Mouse (Mus musculus) adrenal gland, adult 18-20 months (tissue): ENCODE data around the gene Spata46. TPM values are rescaled to one million over a fixed set of nuclear protein-coding genes. Genes with fewer than 3 reads are reported as not detected.

ENCODE experiments used
- DNase-seq, 2 experiments: peaks; one replicate each; pipeline ENCODE4 v3.0.0; 2021 to 2022; ENCODE audit warnings: low spot score in 2 of 2
- total RNA-seq, 2 experiments: library from RNA; stranded (reverse); gene quantifications; 1 replicate in 1 of 2; 2 replicates in 1 of 2; pipeline ENCODE4 v1.2.3; 2021

Gene Spata46
- total RNA-seq, 2 experiments from 2014 or later: not detected

- no peak for DNase-seq
Observed at GRCm38 (mm10) chr1:170339943-170340342, 31.3 kb downstream of the Spata46 start.

- no peak for DNase-seq
Observed at GRCm38 (mm10) chr1:170343081-170343480, 34.5 kb downstream of the Spata46 start.

GRCm38 (mm10) chr1:170343906-170344305 lies 35.3 kb downstream of the Spata46 start:
- no peak for DNase-seq

- DNase-seq: no peak
Observed at GRCm38 (mm10) chr1:170346266-170346665, 37.7 kb downstream of the Spata46 start.

GRCm38 (mm10) chr1:170351080-170351479 lies 42.5 kb downstream of the Spata46 start:
- DNase-seq: no peak

GRCm38 (mm10) chr1:170353335-170353734 lies 44.7 kb downstream of the Spata46 start:
- no peak for DNase-seq

- DNase-seq: no peak
Observed at GRCm38 (mm10) chr1:170360183-170360915, 51.7 kb downstream of the Spata46 start.

Other genes with a start within 250 kb of the Spata46 start
- gene Ddr2, start 198.0 kb upstream of the Spata46 start, total RNA-seq: 10 to 100 TPM; 16.3 to 23.5 TPM
- gene Uap1, start 133.8 kb upstream of the Spata46 start, total RNA-seq: 10 to 100 TPM; 68.0 to 84.4 TPM
- gene Uhmk1, start 93.4 kb upstream of the Spata46 start, total RNA-seq: 10 to 100 TPM; 67.1 to 73.7 TPM
- gene Sh2d1b2, start 76.1 kb upstream of the Spata46 start, total RNA-seq: not detected
- gene Sh2d1b1, start 31.5 kb upstream of the Spata46 start, total RNA-seq: under 1 TPM; 0.73 to 0.90 TPM
- 1 to 10 TPM; 7.1 to 7.8 TPM for gene Gm7694, start 2.5 kb upstream of the Spata46 start, total RNA-seq